Mouse (Mus musculus) neural tube, embryonic 12.5 days (tissue): ENCODE results near the gene Otud7a. TPM values are rescaled to one million over a fixed set of nuclear protein-coding genes. Genes with fewer than 3 reads are reported as not detected.

ENCODE experiments used
- polyA plus RNA-seq: library from polyadenylated mRNA; unstranded; fragments of >200 nt; fragmentation: Nextera tagmentation; extraction: Ambion mirVana; gene quantifications from 2 replicates; pipeline ENCODE4 v1.2.1, GENCODE M21; 2016

Otud7a gene
- polyA plus RNA-seq, 1 experiment from 2014 or later, result 4.2 TPM

Other genes with a start within 250 kb of the Otud7a start
- gene Chrna7, start 232.2 kb upstream of the Otud7a start, polyA plus RNA-seq, result 10.6 and 11.6 TPM in 2 replicates